Mouse (Mus musculus) lung, embryonic 14.5 days (tissue): ENCODE results near the gene Upk3bl. TPM values are rescaled to one million over a fixed set of nuclear protein-coding genes. Genes with fewer than 3 reads are reported as not detected.
A peak's percentile ranks its signal among the peaks of the same experiment; 100 is the strongest.

ENCODE experiments used
- ATAC-seq: fragments of 200-750 bp; cut with Nextera tagmentation; 2 replicates; pipeline ENCODE4 v1.8.0; 2017; ENCODE audit warnings: mild to moderate bottlenecking, moderate TSS enrichment, moderate library complexity; ENCODE audit not compliant: insufficient read depth
- DNase-seq: peaks from one replicate; pipeline ENCODE4 v3.0.0-alpha.2; 2015
- H3K27ac ChIP-seq: fragments of 300-500 bp; sonication (generic); 2 replicates; pipeline ENCODE4 v1.5.1; 2014; ENCODE audit warnings: low read depth, mild to moderate bottlenecking, moderate library complexity
- H3K27me3 ChIP-seq: fragments of 300-500 bp; sonication (generic); 2 replicates; pipeline ENCODE4 v1.6.1; 2014; ENCODE audit warnings: low read length, control low read depth; ENCODE audit not compliant: insufficient read depth
- H3K36me3 ChIP-seq: fragments of 300-500 bp; sonication (generic); 2 replicates; pipeline ENCODE4 v1.6.1; 2014; ENCODE audit warnings: control low read depth; ENCODE audit not compliant: insufficient read depth
- H3K4me1 ChIP-seq: fragments of 300-500 bp; sonication (generic); 2 replicates; pipeline ENCODE4 v1.6.1; 2014; ENCODE audit warnings: antibody characterized with exemption, control low read depth; ENCODE audit not compliant: insufficient read depth
- H3K4me2 ChIP-seq: fragments of 300-500 bp; sonication (generic); 2 replicates; pipeline ENCODE4 v1.6.1; 2014; ENCODE audit warnings: mild to moderate bottlenecking
- H3K4me3 ChIP-seq: fragments of 300-500 bp; sonication (generic); 2 replicates; pipeline ENCODE4 v1.5.1; 2014; ENCODE audit warnings: low read depth, low read length
- H3K9ac ChIP-seq: fragments of 300-500 bp; sonication (generic); 2 replicates; pipeline ENCODE4 v1.6.1; 2014
- H3K9me3 ChIP-seq: fragments of 300-500 bp; sonication (generic); 2 replicates; pipeline ENCODE4 v1.6.1; 2016; ENCODE audit warnings: low read depth, low read length, control low read depth
- CTCF ChIP-seq: IDR thresholded peaks from 2 replicates; pipeline ENCODE4 v1.5.1; 2016; ENCODE audit warnings: antibody characterized with exemption, low read depth
- WGBS: fragments of 180-500 bp; shearing (Covaris S2); extraction: QIAGEN DNeasy Blood & Tissue Kit; methylation state at CpG from one replicate; pipeline ENCODE4 v1.1.7; 2014; 5-methylcytosine and 5-hydroxymethylcytosine counted together
- polyA plus RNA-seq: library from polyadenylated mRNA; unstranded; fragments of >200 nt; fragmentation: Nextera tagmentation; extraction: Ambion mirVana; gene quantifications from 2 replicates; pipeline ENCODE4 v1.2.1, GENCODE M21; 2014

The Upk3bl gene
- polyA plus RNA-seq, 1 experiment from 2014 or later: 1.5 TPM

GRCm38 (mm10) chr5:136075076-136075475 lies 20.8 kb downstream of the Upk3bl start:
- DNase-seq: no peak
- Histone ChIP-seq H3K4me2 (no peak overlapping the region), H3K4me1 (0 out of 2 replicates have a peak, but pooled peaks cover 8% of the 10 kb centered on the region), H3K9me3 (no peaks in the 10 kb centered on the region), H3K27me3 (no peaks in the 10 kb centered on the region), H3K27ac (no peak overlapping the region), H3K36me3 (no peaks in the 10 kb centered on the region), H3K9ac (no peak overlapping the region), H3K4me3 (no peak overlapping the region)
- TF ChIP-seq CTCF: no peak
- no peak for ATAC-seq
- 80% methylated on average over 5 of the region's 5 CpGs for WGBS

GRCm38 (mm10) chr5:136076284-136076683 lies 22.0 kb downstream of the Upk3bl start:
- no peak overlapping the region for H3K4me3 ChIP-seq
- ATAC-seq (peak; percentile 41), DNase-seq (peak; percentile 73)
- H3K9me3 ChIP-seq: no peaks in the 10 kb centered on the region
- TF ChIP-seq CTCF: no peak
- no peak overlapping the region for H3K27ac ChIP-seq
- WGBS: 14% methylated on average over 7 of the region's 7 CpGs
- H3K4me1 ChIP-seq: 0 out of 2 replicates have a peak, but pooled peaks cover 8% of the 10 kb centered on the region
- H3K36me3 ChIP-seq: no peaks in the 10 kb centered on the region
- no peak overlapping the region for H3K9ac ChIP-seq
- H3K4me2 ChIP-seq: peak overlapping the region; percentile 29; the same call in 1 of the 2 replicates
- H3K27me3 ChIP-seq: no peaks in the 10 kb centered on the region

- no peak overlapping the region for H3K4me2 ChIP-seq
- no peak overlapping the region for H3K4me3 ChIP-seq
- DNase-seq (no peak), ATAC-seq (no peak)
- H3K36me3 ChIP-seq: no peaks in the 10 kb centered on the region
- H3K27ac ChIP-seq: no peak overlapping the region
- no peak for TF ChIP-seq CTCF
- WGBS: 77% methylated on average over 9 of the region's 9 CpGs
- H3K9ac ChIP-seq: no peak overlapping the region
- no peaks in the 10 kb centered on the region for H3K9me3 ChIP-seq
- 0 out of 2 replicates have a peak, but pooled peaks cover 8% of the 10 kb centered on the region for H3K4me1 ChIP-seq
- H3K27me3 ChIP-seq: no peaks in the 10 kb centered on the region
These were observed 22.8 kb downstream of the Upk3bl start for GRCm38 (mm10) chr5:136077001-136077550.

GRCm38 (mm10) chr5:136078136-136078535 lies 23.8 kb downstream of the Upk3bl start:
- Histone ChIP-seq H3K36me3 (no peaks in the 10 kb centered on the region), H3K4me3 (no peak overlapping the region), H3K4me2 (no peak overlapping the region), H3K9ac (no peak overlapping the region), H3K4me1 (0 out of 2 replicates have a peak, but pooled peaks cover 8% of the 10 kb centered on the region), H3K27me3 (no peaks in the 10 kb centered on the region), H3K27ac (no peak overlapping the region), H3K9me3 (no peaks in the 10 kb centered on the region)
- WGBS: 91% methylated on average over 5 of the region's 5 CpGs
- DNase-seq (no peak), ATAC-seq (no peak)
- no peak for TF ChIP-seq CTCF

- DNase-seq (no peak), ATAC-seq (no peak)
- WGBS: 71% methylated on average over 4 of the region's 4 CpGs
- no peaks in the 10 kb centered on the region for H3K36me3 ChIP-seq
- H3K9me3 ChIP-seq: no peaks in the 10 kb centered on the region
- no peak overlapping the region for H3K4me2 ChIP-seq
- H3K4me1 ChIP-seq: peaks cover 5% of the 10 kb centered on the region
- no peak overlapping the region for H3K9ac ChIP-seq
- H3K4me3 ChIP-seq: no peak overlapping the region
- peaks cover 18% of the 10 kb centered on the region for H3K27me3 ChIP-seq
- peak; percentile 46; the same call in 1 of the 2 replicates for TF ChIP-seq CTCF
- H3K27ac ChIP-seq: no peak overlapping the region
These were observed 28.1 kb downstream of the Upk3bl start for GRCm38 (mm10) chr5:136082345-136082744.

GRCm38 (mm10) chr5:136083669-136084107 lies 29.4 kb downstream of the Upk3bl start, which contains the start of gene Rasa4:
Rasa4 (plus strand) TSS chr5:136083916.
- ATAC-seq (peak; percentile 98), DNase-seq (peak; percentile 99)
- Histone ChIP-seq H3K27me3 (peaks cover 18% of the 10 kb centered on the region), H3K9me3 (no peaks in the 10 kb centered on the region), H3K36me3 (no peaks in the 10 kb centered on the region), H3K4me1 (peaks cover 5% of the 10 kb centered on the region), H3K4me3 (peak within 1 kb of the TSS; percentile 55), H3K27ac (no peak within 1 kb of the TSS), H3K4me2 (peak within 1 kb of the TSS; percentile 97), H3K9ac (peak within 1 kb of the TSS; percentile 49)
- under 1% methylated on average over 28 of the region's 28 CpGs for WGBS
- TF ChIP-seq CTCF: no peak

- WGBS: 2% methylated on average over 23 of the region's 23 CpGs
- DNase-seq: no peak
These were observed 30.0 kb downstream of the Upk3bl start for GRCm38 (mm10) chr5:136084144-136084881.

More at GRCm38 (mm10) chr5:136084144-136084881, 30.0 kb downstream of the Upk3bl start:
- peak; percentile 29; the same call in 1 of the 2 replicates for ATAC-seq
- H3K4me3 ChIP-seq: peak overlapping the region; percentile 55
- no peak for TF ChIP-seq CTCF
- H3K4me1 ChIP-seq: peaks cover 5% of the 10 kb centered on the region
- no peaks in the 10 kb centered on the region for H3K36me3 ChIP-seq
- H3K4me2 ChIP-seq: peak overlapping the region; percentile 97
- H3K27me3 ChIP-seq: peaks cover 18% of the 10 kb centered on the region
- H3K9me3 ChIP-seq: no peaks in the 10 kb centered on the region
- no peak overlapping the region for H3K27ac ChIP-seq
- H3K9ac ChIP-seq: peak overlapping the region; percentile 49
